Mouse (Mus musculus) lung, adult 2 months (tissue): ENCODE measurements around the gene H2afy2. TPM values are rescaled to one million over a fixed set of nuclear protein-coding genes. Genes with fewer than 3 reads are reported as not detected.
A peak's percentile ranks its signal among the peaks of the same experiment; 100 is the strongest.

Source experiments
- DNase-seq: peaks from one replicate; pipeline ENCODE4 v3.0.0; 2022
- H3K4me1 ChIP-seq: fragments of 200-500 bp; 2 replicates; pipeline ENCODE4 v1.6.1; 2011; ENCODE audit warnings: low read length; ENCODE audit not compliant: control insufficient read depth, insufficient read depth
- H3K4me3 ChIP-seq: fragments of 200-500 bp; replicated peaks from 2 replicates; pipeline ENCODE3; 2011; ENCODE audit warnings: low read depth, mild to moderate bottlenecking, control low read depth, low read length; ENCODE audit errors: extremely low read depth
- CTCF ChIP-seq: fragments of 200-500 bp; IDR thresholded peaks from 2 replicates; pipeline ENCODE4 v1.5.1; 2011; ENCODE audit warnings: mild to moderate bottlenecking, low read length, control low read depth; ENCODE audit not compliant: insufficient read depth
- POLR2A ChIP-seq: fragments of 200-500 bp; IDR thresholded peaks from 2 replicates; pipeline ENCODE4 v1.6.1; 2011; ENCODE audit warnings: low read depth, mild to moderate bottlenecking, control low read depth, low read length, borderline replicate concordance; ENCODE audit errors: extremely low read depth
- WGBS: fragments of 180-500 bp; shearing (Covaris S2); methylation state at CpG from one replicate; pipeline ENCODE4 v1.1.7; 2018; 5-methylcytosine and 5-hydroxymethylcytosine counted together
- polyA plus RNA-seq: library from polyadenylated mRNA; depleted of rRNA; stranded (reverse); fragments of >200 nt; gene quantifications from 2 replicates; pipeline ENCODE4 v1.2.3, GENCODE M21; 2012; rRNA removed

H2afy2 gene
- polyA plus RNA-seq, 1 experiment, result 6.5 TPM

- peak; percentile 29 for DNase-seq
- TF ChIP-seq POLR2A (no peak), CTCF (no peak)
- Histone ChIP-seq H3K4me1 (peaks cover 9% of the 10 kb centered on the region), H3K4me3 (peak overlapping the region; percentile 92)
- 1% methylated on average over 111 of the region's 111 CpGs for WGBS
Observed at GRCm38 (mm10) chr10:61695703-61696559, 88.0 kb downstream of the H2afy2 start.

GRCm38 (mm10) chr10:61694870-61695670 is 88.9 kb downstream of the H2afy2 start, which contains the start of gene Tysnd1:
Tysnd1 (plus strand) TSS chr10:61695514.
- under 1% methylated on average over 42 of the region's 42 CpGs for WGBS
- peak; percentile 92 for DNase-seq
- TF ChIP-seq POLR2A (peak; percentile 78; the same call in 1 of the 2 replicates), CTCF (no peak)

GRCm38 (mm10) chr10:61693563-61693962 is 90.4 kb downstream of the H2afy2 start:
- peaks cover 9% of the 10 kb centered on the region for H3K4me1 ChIP-seq
- DNase-seq, result no peak
- no peak for TF ChIP-seq CTCF
- TF ChIP-seq POLR2A, result no peak
- WGBS, result 75% methylated on average over 4 of the region's 4 CpGs
- H3K4me3 ChIP-seq, result no peak overlapping the region

More at GRCm38 (mm10) chr10:61694870-61695670, 88.9 kb downstream of the H2afy2 start, which contains the start of gene Tysnd1:
- H3K4me3 ChIP-seq, result peak within 1 kb of the TSS; percentile 92
- H3K4me1 ChIP-seq, result peaks cover 9% of the 10 kb centered on the region

- TF ChIP-seq CTCF (no peak), POLR2A (no peak)
- 79% methylated on average over 8 of the region's 8 CpGs for WGBS
- H3K4me3 ChIP-seq, result no peak overlapping the region
- DNase-seq, result no peak
- H3K4me1 ChIP-seq, result no peaks in the 10 kb centered on the region
Observed at GRCm38 (mm10) chr10:61689405-61689804, 94.5 kb downstream of the H2afy2 start.

Other genes starting within 250 kb of the H2afy2 start
- 0.07 and 0.11 TPM in 2 replicates for gene Npffr1, start 188.7 kb downstream of the H2afy2 start, polyA plus RNA-seq
- gene Ppa1, start 135.6 kb downstream of the H2afy2 start, polyA plus RNA-seq, result 12.0 and 12.8 TPM in 2 replicates
- gene Sar1a, start 103.8 kb downstream of the H2afy2 start, polyA plus RNA-seq, result 64.5 and 79.6 TPM in 2 replicates
- gene Tysnd1, start 88.6 kb downstream of the H2afy2 start, polyA plus RNA-seq, result 50.2 and 69.7 TPM in 2 replicates
- 19.3 and 22.1 TPM in 2 replicates for gene Aifm2, start 68.9 kb downstream of the H2afy2 start, polyA plus RNA-seq
- gene Col13a1, start 195.0 kb upstream of the H2afy2 start, polyA plus RNA-seq, result 24.7 and 25.3 TPM in 2 replicates